Mouse (Mus musculus) lung, embryonic 15.5 days (tissue): ENCODE data around the gene Wnt11. TPM values are rescaled to one million over a fixed set of nuclear protein-coding genes. Genes with fewer than 3 reads are reported as not detected.
A peak's percentile ranks its signal among the peaks of the same experiment; 100 is the strongest.

ENCODE experiments used
- ATAC-seq: fragments of 200-750 bp; cut with Nextera tagmentation; 2 replicates; pipeline ENCODE4 v1.8.0; 2017; ENCODE audit warnings: moderate number of reproducible peaks, borderline replicate concordance; ENCODE audit not compliant: low FRiP score, low TSS enrichment; ENCODE audit errors: extremely low read depth
- H3K27ac ChIP-seq: fragments of 300-500 bp; sonication (generic); 2 replicates; pipeline ENCODE4 v1.5.1; 2015; ENCODE audit warnings: moderate library complexity, mild to moderate bottlenecking, inconsistent platforms
- H3K27me3 ChIP-seq: fragments of 300-500 bp; sonication (generic); 2 replicates; pipeline ENCODE4 v1.6.1; 2015; ENCODE audit warnings: inconsistent platforms
- H3K36me3 ChIP-seq: fragments of 300-500 bp; sonication (generic); 2 replicates; pipeline ENCODE4 v1.6.1; 2015; ENCODE audit warnings: inconsistent platforms
- H3K4me1 ChIP-seq: fragments of 300-500 bp; sonication (generic); 2 replicates; pipeline ENCODE4 v1.6.1; 2015; ENCODE audit warnings: inconsistent platforms
- H3K4me2 ChIP-seq: fragments of 300-500 bp; sonication (generic); 2 replicates; pipeline ENCODE4 v1.6.1; 2015; ENCODE audit warnings: inconsistent platforms, mild to moderate bottlenecking, moderate library complexity
- H3K4me3 ChIP-seq: fragments of 300-500 bp; sonication (generic); 2 replicates; pipeline ENCODE4 v1.5.1; 2015; ENCODE audit warnings: mild to moderate bottlenecking, inconsistent platforms
- H3K9ac ChIP-seq: fragments of 300-500 bp; sonication (generic); 2 replicates; pipeline ENCODE4 v1.6.1; 2015; ENCODE audit warnings: inconsistent platforms
- H3K9me3 ChIP-seq: fragments of 300-500 bp; sonication (generic); 2 replicates; pipeline ENCODE4 v1.6.1; 2016; ENCODE audit warnings: inconsistent platforms
- WGBS: fragments of 180-500 bp; shearing (Covaris S2); methylation state at CpG from one replicate; pipeline ENCODE4 v1.1.7; 2015; 5-methylcytosine and 5-hydroxymethylcytosine counted together
- polyA plus RNA-seq: library from polyadenylated mRNA; unstranded; fragments of >200 nt; fragmentation: Nextera tagmentation; extraction: Ambion mirVana; gene quantifications from 2 replicates; pipeline ENCODE4 v1.2.1, GENCODE M21; 2015

Wnt11 gene
- polyA plus RNA-seq, 1 experiment from 2014 or later: 18.9 TPM

DNA sequence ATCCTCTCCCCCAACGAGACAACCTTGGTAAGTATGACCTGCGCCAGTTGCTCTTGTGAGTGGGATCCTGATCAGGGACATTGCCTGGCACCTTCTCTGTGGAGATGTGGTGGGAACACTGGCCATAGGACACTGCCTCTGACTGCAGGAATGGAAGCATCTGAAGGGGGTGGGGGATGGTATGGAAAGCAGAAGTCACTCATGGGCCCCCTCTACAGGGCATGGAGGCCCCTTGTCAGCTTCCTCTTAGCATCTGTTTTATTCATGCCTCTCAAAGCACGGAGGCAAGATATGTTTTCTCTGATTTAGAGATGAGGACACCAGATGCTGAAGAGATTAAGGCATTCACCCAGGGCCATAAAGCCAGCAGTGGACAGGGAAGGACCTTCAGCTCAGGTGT is 34.2 kb downstream of the Wnt11 start:
- no peak overlapping the region for H3K27ac ChIP-seq
- WGBS: 63% methylated on average over 3 of the region's 3 CpGs

DNA sequence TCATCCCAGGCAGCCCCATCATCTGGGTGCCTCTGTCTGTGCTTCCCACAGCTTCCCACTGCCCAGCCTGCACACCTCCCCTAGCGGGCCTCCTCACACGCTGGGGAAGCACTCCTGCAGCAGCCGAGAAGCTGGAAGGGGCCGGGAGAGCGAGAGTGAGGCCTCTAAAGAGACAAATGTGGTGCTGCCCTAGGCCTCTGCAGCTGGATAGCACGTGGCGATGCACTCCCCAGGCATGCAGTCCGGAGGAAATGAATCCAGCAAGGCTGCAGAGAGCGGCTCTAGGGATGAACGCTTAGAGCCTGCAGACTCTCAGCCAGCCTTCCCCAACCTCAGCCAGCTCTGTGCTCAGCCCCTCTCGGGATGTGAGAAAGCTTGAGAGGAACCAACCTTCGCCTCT is 35.9 kb downstream of the Wnt11 start:
- Histone ChIP-seq H3K27ac (peak overlapping the region; percentile 17), H3K4me2 (no peak overlapping the region), H3K4me3 (no peak overlapping the region), H3K36me3 (no peaks in the 10 kb centered on the region), H3K9me3 (no peaks in the 10 kb centered on the region), H3K4me1 (peaks cover 55% of the 10 kb centered on the region), H3K9ac (no peak overlapping the region), H3K27me3 (no peaks in the 10 kb centered on the region; the same call in 1 of the 2 replicates)
- 21% methylated on average over 12 of the region's 12 CpGs for WGBS
- ATAC-seq: peak; percentile 29; the same call in 1 of the 2 replicates

More for the DNA sequence above, 34.2 kb downstream of the Wnt11 start:
- Histone ChIP-seq H3K4me2 (no peak overlapping the region), H3K9ac (no peak overlapping the region), H3K27me3 (no peaks in the 10 kb centered on the region; the same call in 1 of the 2 replicates), H3K9me3 (no peaks in the 10 kb centered on the region), H3K4me3 (no peak overlapping the region), H3K4me1 (peaks cover 46% of the 10 kb centered on the region), H3K36me3 (no peaks in the 10 kb centered on the region)
- no peak for ATAC-seq

DNA sequence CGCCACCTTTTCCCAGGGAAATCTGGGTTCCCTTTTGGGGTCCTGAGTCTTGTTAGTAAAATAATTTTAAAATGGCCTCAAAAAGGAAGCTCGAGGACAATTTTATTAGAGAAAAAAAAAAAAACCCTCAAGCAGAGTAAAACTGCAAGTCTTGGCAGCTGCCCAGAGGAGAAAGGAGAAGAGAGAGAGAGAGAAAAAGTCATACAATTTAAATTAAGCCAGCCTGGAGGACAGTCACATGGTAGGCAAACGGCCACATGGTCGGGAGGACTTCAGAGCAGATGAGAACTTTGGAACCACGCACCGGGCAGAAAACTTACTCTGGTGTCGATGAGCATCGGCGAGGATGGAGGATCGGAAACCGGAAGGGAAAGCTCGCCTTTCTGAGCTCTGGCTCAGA is 37.0 kb downstream of the Wnt11 start:
- WGBS: 52% methylated on average over 12 of the region's 12 CpGs

DNA sequence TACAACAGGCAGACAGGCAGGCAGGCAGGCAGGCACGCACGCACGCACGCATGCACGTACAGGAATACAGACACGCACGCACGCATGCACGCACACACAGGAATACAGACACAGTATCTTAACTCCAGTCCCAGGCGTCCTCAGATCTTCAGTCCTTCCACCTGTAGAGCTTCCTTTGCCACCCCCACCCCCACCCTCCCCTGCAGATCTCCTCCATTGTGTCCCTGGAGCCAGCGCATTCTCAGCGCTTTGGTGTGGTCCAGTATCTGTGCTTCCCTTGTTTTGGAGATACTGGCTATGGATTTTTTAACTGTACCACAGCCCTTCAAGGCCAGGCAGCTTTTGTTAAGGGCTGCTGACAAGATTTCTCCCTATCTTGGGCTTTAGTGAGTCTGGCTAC is 38.4 kb downstream of the Wnt11 start:
- no peaks in the 10 kb centered on the region for H3K9me3 ChIP-seq
- H3K4me2 ChIP-seq: no peak overlapping the region
- H3K27ac ChIP-seq: no peak overlapping the region
- 89% methylated on average over 12 of the region's 12 CpGs for WGBS
- H3K4me1 ChIP-seq: peaks cover 47% of the 10 kb centered on the region
- H3K4me3 ChIP-seq: no peak overlapping the region
- ATAC-seq: no peak
- H3K27me3 ChIP-seq: no peaks in the 10 kb centered on the region; the same call in 1 of the 2 replicates
- H3K36me3 ChIP-seq: no peaks in the 10 kb centered on the region
- H3K9ac ChIP-seq: no peak overlapping the region

More for the DNA sequence above, 37.0 kb downstream of the Wnt11 start:
- no peak overlapping the region for H3K9ac ChIP-seq
- H3K4me1 ChIP-seq: peaks cover 57% of the 10 kb centered on the region
- no peak for ATAC-seq
- no peak overlapping the region for H3K4me2 ChIP-seq
- H3K27ac ChIP-seq: no peak overlapping the region
- H3K9me3 ChIP-seq: no peaks in the 10 kb centered on the region
- H3K4me3 ChIP-seq: no peak overlapping the region
- H3K27me3 ChIP-seq: no peaks in the 10 kb centered on the region; the same call in 1 of the 2 replicates
- no peaks in the 10 kb centered on the region for H3K36me3 ChIP-seq

DNA sequence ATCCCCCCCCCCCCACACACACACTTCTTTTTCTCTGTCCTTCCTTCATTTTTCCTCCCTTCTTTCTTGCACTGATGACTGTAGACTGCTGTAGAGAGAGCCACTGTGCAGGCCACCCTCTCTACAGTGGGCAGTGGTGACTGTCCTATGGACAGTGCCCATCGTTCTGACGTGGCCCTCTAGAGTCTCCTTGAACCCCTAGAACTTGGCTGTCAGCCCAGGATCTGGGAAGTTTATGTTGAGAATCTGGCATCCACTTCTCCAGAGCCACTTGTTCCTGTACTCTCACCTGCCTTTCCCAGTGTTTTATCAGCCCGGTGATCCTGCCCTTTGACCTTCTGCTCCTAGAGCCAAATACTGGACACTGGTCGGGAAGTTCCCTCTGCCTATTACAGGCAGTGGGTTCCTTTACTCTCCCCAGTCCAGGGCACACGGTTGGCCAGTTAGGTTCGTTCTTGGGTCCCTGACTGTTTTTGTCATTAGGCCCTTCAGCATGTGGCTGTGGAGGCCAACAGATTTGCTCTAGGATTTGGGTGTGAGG is 39.6 kb downstream of the Wnt11 start:
- H3K4me2 ChIP-seq: no peak overlapping the region
- no peaks in the 10 kb centered on the region for H3K36me3 ChIP-seq
- no peak overlapping the region for H3K9ac ChIP-seq
- H3K4me3 ChIP-seq: no peak overlapping the region
- no peak for ATAC-seq
- no peaks in the 10 kb centered on the region for H3K27me3 ChIP-seq
- 0 out of 2 replicates have a peak overlapping the region, but pooled peaks have one; percentile 17 for H3K27ac ChIP-seq
- 35% methylated on average over 6 of the region's 6 CpGs for WGBS
- H3K9me3 ChIP-seq: no peaks in the 10 kb centered on the region
- peaks cover 45% of the 10 kb centered on the region for H3K4me1 ChIP-seq

DNA sequence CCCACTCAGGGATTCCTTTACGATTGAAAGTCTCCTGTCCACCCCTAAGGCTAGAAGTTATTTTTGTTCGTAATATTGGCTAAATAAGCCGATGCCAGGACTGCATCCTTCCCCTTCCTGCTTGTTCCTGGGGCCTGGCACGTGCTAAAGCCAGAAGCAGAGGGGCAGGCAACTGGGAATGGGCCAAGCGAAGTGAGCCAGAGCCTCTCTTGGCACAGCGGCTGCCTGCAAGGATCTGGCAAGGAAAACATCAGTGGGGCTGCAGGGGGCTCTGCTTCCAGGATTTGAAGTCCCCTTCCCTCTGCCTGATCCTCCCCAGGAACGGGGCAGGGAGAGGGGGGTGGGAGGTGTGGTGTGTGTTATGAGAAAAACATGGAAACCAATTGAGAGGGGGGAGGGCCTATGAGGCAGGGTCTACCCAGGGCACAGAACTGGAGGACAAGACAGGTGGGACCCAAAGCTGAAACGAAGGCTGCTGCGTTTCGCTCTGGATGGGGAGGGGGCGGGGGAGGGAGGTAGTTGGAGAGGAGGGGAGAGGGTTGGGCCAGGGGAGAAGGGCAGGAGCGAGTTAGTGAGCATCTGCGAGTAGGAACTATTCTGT is 40.6 kb downstream of the Wnt11 start:
- no peak overlapping the region for H3K9ac ChIP-seq
- H3K4me1 ChIP-seq: peaks cover 40% of the 10 kb centered on the region

DNA sequence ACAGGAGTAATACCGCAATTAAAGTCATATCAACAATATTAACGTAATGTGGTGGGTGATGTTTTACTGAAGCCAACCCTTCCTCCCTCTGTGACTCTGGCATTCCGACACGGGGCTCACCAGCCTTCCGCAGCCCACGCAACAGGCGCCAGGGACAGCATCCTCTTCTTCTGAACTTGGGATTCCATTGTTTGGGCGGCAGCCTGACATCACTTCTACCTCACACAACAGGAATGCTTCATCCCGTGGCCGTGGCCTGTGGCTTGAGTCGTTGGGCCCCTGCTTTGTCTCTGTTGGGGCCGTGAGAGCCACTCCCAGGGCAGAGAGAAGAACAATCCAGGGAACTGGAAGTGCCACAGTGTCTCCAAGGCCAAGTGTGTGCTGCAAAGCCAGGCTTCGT is 41.2 kb downstream of the Wnt11 start:
- Histone ChIP-seq H3K4me1 (peaks cover 33% of the 10 kb centered on the region), H3K4me2 (no peak overlapping the region), H3K4me3 (no peak overlapping the region), H3K27ac (no peak overlapping the region), H3K36me3 (no peaks in the 10 kb centered on the region), H3K9me3 (no peaks in the 10 kb centered on the region), H3K9ac (no peak overlapping the region), H3K27me3 (no peaks in the 10 kb centered on the region)
- WGBS: 32% methylated on average over 13 of the region's 13 CpGs
- no peak for ATAC-seq

More for the DNA sequence above, 40.6 kb downstream of the Wnt11 start:
- Histone ChIP-seq H3K36me3 (no peaks in the 10 kb centered on the region), H3K9me3 (no peaks in the 10 kb centered on the region), H3K4me3 (no peak overlapping the region), H3K27ac (peak overlapping the region; percentile 16; the same call in 1 of the 2 replicates), H3K27me3 (no peaks in the 10 kb centered on the region), H3K4me2 (no peak overlapping the region)
- 33% methylated on average over 13 of the region's 13 CpGs for WGBS
- ATAC-seq: no peak

DNA sequence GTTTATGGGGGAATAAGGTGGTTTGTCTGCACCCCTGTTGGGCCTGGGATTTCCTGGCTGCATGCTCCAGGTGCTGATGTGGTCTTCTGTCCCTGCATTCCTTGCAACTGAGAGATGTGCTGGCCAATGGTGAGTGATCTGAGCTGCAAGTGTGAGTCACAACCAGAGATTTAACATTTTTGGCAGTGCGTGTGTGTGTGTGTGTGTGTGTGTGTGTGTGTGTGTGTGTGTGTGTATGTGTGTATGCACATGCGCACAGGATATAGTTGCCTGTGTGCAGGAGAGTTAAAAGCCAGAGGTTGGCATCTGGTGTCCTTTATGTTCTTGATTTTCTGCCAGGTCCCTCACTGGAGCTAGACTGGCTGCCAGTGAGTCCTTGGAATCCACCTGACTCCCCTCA is 44.3 kb downstream of the Wnt11 start:
- WGBS: 86% methylated on average over 2 of the region's 2 CpGs
- no peak for ATAC-seq
- no peak overlapping the region for H3K4me2 ChIP-seq

DNA sequence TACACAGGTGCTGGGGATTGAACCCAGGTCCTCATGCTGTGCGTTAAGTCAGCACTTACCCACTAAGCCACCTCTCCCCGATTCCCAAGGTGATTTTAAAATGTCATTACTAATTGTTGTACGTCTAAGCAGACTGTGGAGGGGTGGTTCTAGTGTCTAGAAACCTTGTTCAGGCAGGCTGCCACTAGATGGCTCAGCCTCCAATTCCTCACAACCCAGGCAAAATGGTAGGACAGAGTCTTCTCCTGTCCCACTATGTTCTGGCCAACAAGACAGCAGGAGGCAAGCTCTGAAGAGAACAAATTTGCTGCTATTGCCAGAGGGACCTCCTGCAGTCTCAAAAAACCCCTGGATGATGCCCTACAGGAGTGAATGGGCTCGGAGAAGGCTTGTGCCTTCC is 47.0 kb downstream of the Wnt11 start:
- H3K4me1 ChIP-seq: peaks cover 4% of the 10 kb centered on the region
- H3K9me3 ChIP-seq: no peaks in the 10 kb centered on the region
- no peak overlapping the region for H3K9ac ChIP-seq
- H3K4me2 ChIP-seq: no peak overlapping the region
- H3K4me3 ChIP-seq: no peak overlapping the region
- no peaks in the 10 kb centered on the region for H3K36me3 ChIP-seq
- H3K27me3 ChIP-seq: no peaks in the 10 kb centered on the region
- ATAC-seq: no peak
- H3K27ac ChIP-seq: no peak overlapping the region
- 60% methylated on average over 4 of the region's 4 CpGs for WGBS

More for the DNA sequence above, 44.3 kb downstream of the Wnt11 start:
- H3K36me3 ChIP-seq: no peaks in the 10 kb centered on the region
- no peaks in the 10 kb centered on the region for H3K9me3 ChIP-seq
- H3K27ac ChIP-seq: no peak overlapping the region
- H3K27me3 ChIP-seq: no peaks in the 10 kb centered on the region
- H3K4me1 ChIP-seq: peaks cover 24% of the 10 kb centered on the region
- H3K9ac ChIP-seq: no peak overlapping the region
- H3K4me3 ChIP-seq: no peak overlapping the region

DNA sequence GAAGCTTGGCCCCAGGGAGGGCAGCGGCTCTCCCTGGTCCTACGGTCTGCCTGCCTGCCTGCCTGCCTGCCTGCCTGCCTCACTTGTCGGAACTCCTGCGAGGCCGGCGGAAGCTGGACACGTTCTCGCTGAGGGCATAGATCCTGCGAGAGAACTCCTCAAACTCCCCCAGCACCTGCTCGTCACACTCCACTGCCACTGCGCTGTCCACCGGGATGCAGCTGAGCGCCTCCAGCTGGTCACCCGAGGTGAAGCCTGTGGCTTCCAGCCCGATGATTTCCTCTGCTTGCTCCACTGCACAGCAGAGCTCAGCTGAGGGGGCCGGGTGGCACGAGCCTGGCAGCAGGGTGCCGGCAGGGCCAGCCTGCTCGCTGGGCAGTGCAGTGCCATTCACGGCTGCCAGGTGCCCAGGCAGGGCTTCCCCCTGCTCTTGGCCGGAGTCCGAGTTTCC is 52.9 kb downstream of the Wnt11 start:
- ATAC-seq: no peak
- no peaks in the 10 kb centered on the region for H3K4me1 ChIP-seq

DNA sequence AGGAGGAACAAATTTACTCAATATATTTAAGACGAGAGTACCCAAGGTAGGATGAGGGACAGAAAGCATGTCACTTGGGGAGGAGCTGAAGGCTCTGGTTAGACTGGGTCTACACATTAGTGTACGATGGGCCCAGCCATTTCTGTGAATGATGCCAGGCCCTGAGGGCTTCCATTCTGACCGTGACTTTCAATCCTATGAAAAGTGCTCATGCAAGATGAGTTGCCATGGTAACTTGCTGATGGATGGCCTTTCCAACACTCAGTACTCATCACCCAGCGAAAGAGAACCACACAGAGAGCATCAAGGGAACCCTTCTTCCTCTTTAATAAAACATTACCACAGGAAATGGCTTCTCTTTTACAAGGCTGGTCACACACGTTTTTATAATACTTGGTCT is 53.9 kb downstream of the Wnt11 start:
- Histone ChIP-seq H3K27me3 (no peaks in the 10 kb centered on the region), H3K9ac (no peak overlapping the region), H3K36me3 (peaks cover 4% of the 10 kb centered on the region; the same call in 1 of the 2 replicates), H3K4me1 (no peaks in the 10 kb centered on the region), H3K9me3 (no peaks in the 10 kb centered on the region), H3K4me3 (no peak overlapping the region), H3K4me2 (no peak overlapping the region), H3K27ac (no peak overlapping the region)
- 68% methylated on average over 5 of the region's 5 CpGs for WGBS
- ATAC-seq: no peak

More for the DNA sequence above, 52.9 kb downstream of the Wnt11 start:
- no peak overlapping the region for H3K9ac ChIP-seq
- H3K27ac ChIP-seq: no peak overlapping the region
- H3K36me3 ChIP-seq: peaks cover 4% of the 10 kb centered on the region; the same call in 1 of the 2 replicates
- H3K9me3 ChIP-seq: no peaks in the 10 kb centered on the region
- H3K27me3 ChIP-seq: no peaks in the 10 kb centered on the region
- H3K4me2 ChIP-seq: no peak overlapping the region
- no peak overlapping the region for H3K4me3 ChIP-seq
- 60% methylated on average over 22 of the region's 22 CpGs for WGBS

DNA sequence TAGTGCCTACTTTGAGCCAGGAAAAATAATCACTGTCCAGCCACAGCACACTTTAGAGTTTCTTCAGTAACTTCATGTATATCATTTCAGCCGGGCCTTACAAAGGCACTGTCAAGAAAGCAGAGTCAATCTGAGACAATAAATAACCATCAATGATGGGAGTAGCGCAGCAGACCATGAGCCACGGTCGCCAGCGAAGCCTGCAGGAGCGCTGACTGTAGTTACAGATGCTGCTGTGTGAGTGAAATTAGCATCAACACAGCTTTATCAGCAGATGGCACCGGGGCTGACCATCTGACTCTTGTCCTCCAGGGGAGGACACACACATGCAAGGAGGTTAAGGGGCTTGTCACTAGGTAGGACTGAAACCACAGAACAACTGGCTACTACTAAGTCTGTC is 54.3 kb downstream of the Wnt11 start:
- Histone ChIP-seq H3K27me3 (no peaks in the 10 kb centered on the region), H3K4me2 (no peak overlapping the region), H3K36me3 (peaks cover 4% of the 10 kb centered on the region; the same call in 1 of the 2 replicates), H3K4me3 (no peak overlapping the region), H3K9me3 (no peaks in the 10 kb centered on the region), H3K27ac (no peak overlapping the region), H3K9ac (no peak overlapping the region), H3K4me1 (no peaks in the 10 kb centered on the region)
- WGBS: 69% methylated on average over 7 of the region's 7 CpGs
- ATAC-seq: no peak
